Mouse (Mus musculus) embryonic facial prominence, embryonic 13.5 days (tissue): ENCODE measurements around the gene Ntsr2. TPM values are rescaled to one million over a fixed set of nuclear protein-coding genes. Genes with fewer than 3 reads are reported as not detected.

Experiments
- ATAC-seq: fragments of 200-750 bp; cut with Nextera tagmentation; 2 replicates; pipeline ENCODE4 v1.8.0; 2017; ENCODE audit warnings: low read depth; ENCODE audit not compliant: insufficient number of reproducible peaks, insufficient read depth, low FRiP score, low TSS enrichment
- H3K27ac ChIP-seq: fragments of 300-500 bp; sonication (generic); 2 replicates; pipeline ENCODE4 v1.5.1; 2015; ENCODE audit warnings: moderate library complexity, mild to moderate bottlenecking, inconsistent platforms
- H3K27me3 ChIP-seq: fragments of 300-500 bp; sonication (generic); 2 replicates; pipeline ENCODE4 v1.6.1; 2015; ENCODE audit warnings: mild to moderate bottlenecking, inconsistent platforms
- H3K36me3 ChIP-seq: fragments of 300-500 bp; sonication (generic); 2 replicates; pipeline ENCODE4 v1.6.1; 2015; ENCODE audit warnings: mild to moderate bottlenecking, inconsistent platforms
- H3K4me1 ChIP-seq: fragments of 300-500 bp; sonication (generic); 2 replicates; pipeline ENCODE4 v1.6.1; 2015; ENCODE audit warnings: inconsistent platforms
- H3K4me2 ChIP-seq: fragments of 300-500 bp; sonication (generic); 2 replicates; pipeline ENCODE4 v1.6.1; 2015; ENCODE audit warnings: moderate library complexity, mild to moderate bottlenecking, inconsistent platforms
- H3K4me3 ChIP-seq: fragments of 300-500 bp; sonication (generic); 2 replicates; pipeline ENCODE4 v1.5.1; 2015; ENCODE audit warnings: mild to moderate bottlenecking, inconsistent platforms
- H3K9ac ChIP-seq: fragments of 300-500 bp; sonication (generic); 2 replicates; pipeline ENCODE4 v1.6.1; 2015; ENCODE audit warnings: mild to moderate bottlenecking, inconsistent platforms
- H3K9me3 ChIP-seq: fragments of 300-500 bp; sonication (generic); 2 replicates; pipeline ENCODE4 v1.6.1; 2016; ENCODE audit warnings: inconsistent platforms
- WGBS: fragments of 180-500 bp; shearing (Covaris S2); methylation state at CpG from one replicate; pipeline ENCODE4 v1.1.7; 2015; ENCODE audit warnings: mixed read lengths; 5-methylcytosine and 5-hydroxymethylcytosine counted together
- polyA plus RNA-seq: library from polyadenylated mRNA; unstranded; fragments of >200 nt; fragmentation: Nextera tagmentation; extraction: Ambion mirVana; gene quantifications from 2 replicates; pipeline ENCODE4 v1.2.1, GENCODE M21; 2015

Gene Ntsr2
- polyA plus RNA-seq, 1 experiment from 2014 or later: not detected

DNA sequence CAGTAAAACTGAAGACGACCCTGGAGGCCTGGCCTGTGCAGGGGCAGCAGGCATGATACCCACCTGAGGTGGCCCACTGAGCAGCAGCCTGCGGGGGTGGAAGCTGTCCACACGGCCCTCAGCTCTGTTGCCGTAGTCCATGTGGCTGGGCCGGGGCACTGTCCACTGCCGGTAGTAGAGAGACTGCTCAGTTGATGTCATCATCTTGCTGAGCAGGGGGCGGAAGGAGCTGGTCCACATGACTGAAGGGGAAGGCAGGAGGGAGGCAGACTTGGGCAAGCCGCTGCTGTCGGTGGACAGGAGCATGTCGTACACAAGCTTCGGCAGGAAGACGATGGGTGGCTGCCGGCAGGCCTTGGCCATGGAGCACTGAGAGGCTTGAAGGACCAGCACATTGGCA lies 43.0 kb downstream of the Ntsr2 start:
- 0 out of 2 replicates have a peak, but pooled peaks cover 14% of the 10 kb centered on the region for H3K36me3 ChIP-seq
- no peak overlapping the region for H3K27ac ChIP-seq
- no peak for ATAC-seq
- H3K9ac ChIP-seq: no peak overlapping the region
- H3K9me3 ChIP-seq: no peaks in the 10 kb centered on the region
- H3K27me3 ChIP-seq: no peaks in the 10 kb centered on the region
- no peak overlapping the region for H3K4me2 ChIP-seq
- H3K4me3 ChIP-seq: no peak overlapping the region
- 89% methylated on average over 13 of the region's 13 CpGs for WGBS
- no peaks in the 10 kb centered on the region for H3K4me1 ChIP-seq

- WGBS: 79% methylated on average over 1 of the region's 1 CpGs
These were observed 45.5 kb downstream of the Ntsr2 start for GRCm38 (mm10) chr12:16698691-16699090.

More at GRCm38 (mm10) chr12:16698691-16699090, 45.5 kb downstream of the Ntsr2 start:
- no peaks in the 10 kb centered on the region for H3K27me3 ChIP-seq
- no peak overlapping the region for H3K4me3 ChIP-seq
- 0 out of 2 replicates have a peak, but pooled peaks cover 14% of the 10 kb centered on the region for H3K36me3 ChIP-seq
- H3K4me2 ChIP-seq: no peak overlapping the region
- no peak for ATAC-seq
- H3K9ac ChIP-seq: no peak overlapping the region
- H3K4me1 ChIP-seq: no peaks in the 10 kb centered on the region
- H3K9me3 ChIP-seq: no peaks in the 10 kb centered on the region
- H3K27ac ChIP-seq: no peak overlapping the region

Other genes starting within 250 kb of the Ntsr2 start
- 5.9 and 7.7 TPM in 2 replicates for gene Lpin1, start 42.4 kb upstream of the Ntsr2 start, polyA plus RNA-seq
- gene Greb1, start 147.5 kb downstream of the Ntsr2 start, polyA plus RNA-seq: 2.7 and 2.8 TPM in 2 replicates
- gene E2f6, start 157.6 kb downstream of the Ntsr2 start, polyA plus RNA-seq: 57.9 and 65.4 TPM in 2 replicates
- 14.6 and 17.6 TPM in 2 replicates for gene Rock2, start 241.5 kb downstream of the Ntsr2 start, polyA plus RNA-seq